Mouse (Mus musculus): Measurements from ENCODE around the gene Cenpa. TPM values are rescaled to one million over a fixed set of nuclear protein-coding genes. Genes with fewer than 3 reads are reported as not detected.

Cenpa gene
- 24.2 TPM for polyA plus RNA-seq (2014; fragmentation: Illumina TruSeq; extraction: RNeasy Lipid Tissue Mini Kit (QIAGEN cat#74804); ENCODE audit: low replicate concordance)

GRCm38 (mm10) chr5:30666391-30667195, at the start of gene Cenpa:
Cenpa (plus strand) TSS chr5:30666777.

GRCm38 (mm10) chr5:30647815-30648560, 18.6 kb upstream of the Cenpa start, which contains the start of gene Slc35f6:
Slc35f6 (plus strand) TSS chr5:30647933.

GRCm38 (mm10) chr5:30711147-30712001, 44.8 kb downstream of the Cenpa start, which contains the start of gene Dpysl5:
Dpysl5 (plus strand) TSS chr5:30711564.

Other genes starting within 250 kb of the Cenpa start
- gene Otof, start 204.8 kb upstream of the Cenpa start, polyA plus RNA-seq (2014; fragmentation: Illumina TruSeq; extraction: RNeasy Lipid Tissue Mini Kit (QIAGEN cat#74804); ENCODE audit: low replicate concordance), result not detected
- not detected for gene 1700001C02Rik, start 200.7 kb upstream of the Cenpa start, polyA plus RNA-seq (2014; fragmentation: Illumina TruSeq; extraction: RNeasy Lipid Tissue Mini Kit (QIAGEN cat#74804); ENCODE audit: low replicate concordance)
- gene Cib4, start 120.9 kb upstream of the Cenpa start, polyA plus RNA-seq (2014; fragmentation: Illumina TruSeq; extraction: RNeasy Lipid Tissue Mini Kit (QIAGEN cat#74804); ENCODE audit: low replicate concordance), result not detected
- gene Kcnk3, start 78.6 kb upstream of the Cenpa start, polyA plus RNA-seq (2014; fragmentation: Illumina TruSeq; extraction: RNeasy Lipid Tissue Mini Kit (QIAGEN cat#74804); ENCODE audit: low replicate concordance), result 0.56 TPM
- 5.8 TPM for gene Slc35f6, start 18.8 kb upstream of the Cenpa start, polyA plus RNA-seq (2014; fragmentation: Illumina TruSeq; extraction: RNeasy Lipid Tissue Mini Kit (QIAGEN cat#74804); ENCODE audit: low replicate concordance)
- gene Dpysl5, start 44.8 kb downstream of the Cenpa start, polyA plus RNA-seq (2014; fragmentation: Illumina TruSeq; extraction: RNeasy Lipid Tissue Mini Kit (QIAGEN cat#74804); ENCODE audit: low replicate concordance), result 0.37 TPM
- 9.5 TPM for gene Mapre3, start 147.9 kb downstream of the Cenpa start, polyA plus RNA-seq (2014; fragmentation: Illumina TruSeq; extraction: RNeasy Lipid Tissue Mini Kit (QIAGEN cat#74804); ENCODE audit: low replicate concordance)
- gene Tmem214, start 201.2 kb downstream of the Cenpa start, polyA plus RNA-seq (2014; fragmentation: Illumina TruSeq; extraction: RNeasy Lipid Tissue Mini Kit (QIAGEN cat#74804); ENCODE audit: low replicate concordance), result 15.1 TPM
- gene Agbl5, start 221.9 kb downstream of the Cenpa start, polyA plus RNA-seq (2014; fragmentation: Illumina TruSeq; extraction: RNeasy Lipid Tissue Mini Kit (QIAGEN cat#74804); ENCODE audit: low replicate concordance), result 2.3 TPM
- 273 TPM for gene Ost4, start 241.0 kb downstream of the Cenpa start, polyA plus RNA-seq (2014; fragmentation: Illumina TruSeq; extraction: RNeasy Lipid Tissue Mini Kit (QIAGEN cat#74804); ENCODE audit: low replicate concordance)
- gene Emilin1, start 246.6 kb downstream of the Cenpa start, polyA plus RNA-seq (2014; fragmentation: Illumina TruSeq; extraction: RNeasy Lipid Tissue Mini Kit (QIAGEN cat#74804); ENCODE audit: low replicate concordance), result 0.11 TPM

All from small intestine, adult 10 weeks (tissue).